Mouse (Mus musculus) kidney, adult 2 months (tissue): ENCODE measurements at regions not wholly inside any gene's neighbourhood (a gene's known extent, or its start where the extent isn't known, plus 50 kb on each side); places are given as distances from the start of the nearest gene placed in this dataset.

Experiments
- CTCF ChIP-seq: fragments of 200-500 bp; conservative IDR thresholded peaks from 2 replicates; pipeline ENCODE4 v1.5.1; 2011; ENCODE audit warnings: low read depth, mild to moderate bottlenecking, control low read depth, low read length, moderate library complexity, mixed read lengths; ENCODE audit not compliant: insufficient read depth, insufficient read length
- POLR2A ChIP-seq: fragments of 200-500 bp; IDR thresholded peaks from one replicate; pipeline ENCODE4 v1.6.1; 2011; ENCODE audit warnings: low read depth, low read length, control low read depth

GRCm38 (mm10) chr5:149961178-149961577 is 57.3 kb upstream of the Rxfp2 start:
- TF ChIP-seq POLR2A (no peak), CTCF (no peak)
